Mouse (Mus musculus) granulocyte monocyte progenitor cell, adult 5-6 weeks (primary cell): ENCODE measurements at regions not wholly inside any gene's neighbourhood (a gene's known extent, or its start where the extent isn't known, plus 50 kb on each side); places are given as distances from the start of the nearest gene placed in this dataset.

ENCODE experiments used
- ATAC-seq: replicated peaks from 2 replicates; pipeline ENCODE4 v1.8.0; 2016; ENCODE audit warnings: mild to moderate bottlenecking, moderate TSS enrichment, inconsistent platforms; ENCODE audit not compliant: poor library complexity, severe bottlenecking

DNA sequence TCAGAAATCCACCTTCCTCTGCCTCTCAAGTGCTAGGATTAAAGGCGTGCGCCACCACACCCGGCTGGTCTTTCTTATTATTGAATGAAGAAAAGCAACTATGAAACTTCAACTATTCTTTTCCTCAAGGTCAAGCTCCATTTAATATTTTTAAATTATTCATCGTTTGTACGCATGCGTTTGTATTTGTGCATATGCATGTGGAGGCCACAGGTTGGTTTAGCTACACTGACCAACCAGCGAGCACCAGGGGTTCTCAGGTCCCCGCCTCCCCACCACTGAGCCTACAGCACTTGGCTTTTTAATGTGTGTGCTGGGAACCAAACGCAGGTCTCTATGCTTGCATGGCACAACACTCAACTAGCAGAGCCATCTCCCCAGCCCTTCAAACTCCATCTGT lies 51.0 kb upstream of the Tmem252 start:
- no peak for ATAC-seq

GRCm38 (mm10) chr19:24622309-24622708 lies 51.5 kb upstream of the Tmem252 start:
- no peak for ATAC-seq

DNA sequence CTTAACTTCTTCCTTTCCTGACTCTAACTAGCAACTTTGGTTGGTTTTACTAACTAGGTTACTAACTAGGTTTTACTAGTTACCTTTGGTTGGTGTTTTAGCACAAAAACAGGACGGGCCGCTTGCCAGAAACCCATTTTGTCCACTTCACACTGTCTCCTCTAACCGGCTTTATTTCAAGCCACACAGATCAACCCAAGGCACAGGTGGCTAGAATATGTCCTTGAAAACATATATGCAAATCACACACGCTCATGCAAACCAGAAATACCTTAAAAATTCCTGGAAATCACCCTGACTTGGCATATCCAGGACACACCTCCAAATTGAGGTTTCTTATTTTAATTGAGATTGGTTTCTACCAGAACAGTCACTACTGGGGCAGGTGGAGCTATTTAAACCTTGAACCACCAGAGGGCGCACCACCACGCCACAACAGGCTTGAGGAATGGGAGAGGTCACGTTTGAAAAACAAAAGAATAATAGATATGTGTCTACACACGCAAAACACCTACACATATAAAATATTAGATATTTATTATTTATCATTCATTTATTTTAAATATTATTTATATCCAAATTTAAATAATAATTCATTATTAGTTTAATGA lies 52.1 kb upstream of the Tmem252 start:
- ATAC-seq: peak; percentile 71; the same call in 1 of the 2 replicates

DNA sequence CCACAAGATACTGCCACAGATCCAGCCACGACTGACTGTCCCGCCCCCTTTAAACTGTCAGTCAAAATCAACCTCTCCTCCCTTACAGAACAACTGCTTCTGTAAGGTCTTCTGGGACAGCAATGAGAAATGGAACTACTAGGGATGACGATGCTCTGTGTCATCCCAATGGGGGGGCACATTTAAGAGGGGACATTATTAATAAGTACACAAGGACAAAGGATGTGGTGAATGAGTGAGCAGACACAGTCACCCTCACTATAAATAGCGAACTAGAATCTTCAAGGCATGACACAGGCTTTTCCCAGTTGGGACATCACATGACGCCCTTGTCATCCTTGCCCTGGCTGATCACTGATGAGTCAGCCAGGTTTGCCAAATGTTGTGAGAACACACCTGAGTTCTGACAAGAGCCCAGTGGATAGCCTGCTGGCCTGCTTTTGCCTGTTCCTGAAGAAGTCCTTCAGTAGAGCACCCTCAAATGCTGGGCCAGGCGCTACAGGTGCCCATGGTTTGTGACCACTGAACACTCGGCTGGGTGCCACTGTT lies 58.0 kb upstream of the Tmem252 start:
- no peak for ATAC-seq

- ATAC-seq: no peak
Observed at GRCm38 (mm10) chr19:24607884-24608283, 52.2 kb upstream of the Pip5k1b start.

GRCm38 (mm10) chr19:24606390-24606976 lies 50.8 kb upstream of the Pip5k1b start:
- ATAC-seq: 0 out of 2 replicates have a peak, but pooled peaks have one; percentile 33
